Mouse (Mus musculus) myocyte (in vitro differentiated cells): ENCODE measurements around the gene Btbd2.

Source experiments
- E2F4 ChIP-seq: IDR thresholded peaks from one replicate; pipeline ENCODE4 v1.6.1; 2011; ENCODE audit warnings: mild to moderate bottlenecking, control low read depth, moderate library complexity; ENCODE audit not compliant: insufficient read depth
- MAX ChIP-seq: IDR thresholded peaks from one replicate; pipeline ENCODE4 v1.6.1; 2011; ENCODE audit warnings: low read depth, mild to moderate bottlenecking, control low read depth
- MYOD1 ChIP-seq, 3 experiments: IDR thresholded peaks; one replicate each; pipeline ENCODE4 v1.6.1; 2011; ENCODE audit warnings: control low read depth in 2 of 3, low read depth in 2 of 3, mild to moderate bottlenecking in 2 of 3, moderate library complexity in 1 of 3; ENCODE audit not compliant: insufficient read length in 2 of 3, control insufficient read depth in 1 of 3
- POLR2A ChIP-seq: IDR thresholded peaks from one replicate; pipeline ENCODE4 v1.6.1; 2011; ENCODE audit warnings: low read depth, mild to moderate bottlenecking, control low read depth, moderate library complexity; ENCODE audit not compliant: insufficient read length
- POLR2AphosphoS2 ChIP-seq: IDR thresholded peaks from one replicate; pipeline ENCODE4 v1.6.1; 2011; ENCODE audit warnings: low read depth, control low read depth; ENCODE audit not compliant: insufficient read length
- TCF12 ChIP-seq: IDR thresholded peaks from one replicate; pipeline ENCODE4 v1.6.1; 2011; ENCODE audit warnings: mild to moderate bottlenecking, control low read depth; ENCODE audit not compliant: poor library complexity, insufficient read depth, severe bottlenecking

- TF ChIP-seq POLR2A, result peak; percentile 69
- no peak for TF ChIP-seq E2F4
- no peak for TF ChIP-seq TCF12
- peak; percentile 76 for TF ChIP-seq POLR2AphosphoS2
- peak in 1 of 3 experiments; percentile 25 for TF ChIP-seq MYOD1 (IDR thresholded peaks at IDR 0.05; ENCODE audit: control insufficient read depth in 1 of 3, insufficient read length in 2 of 3, low read depth in 2 of 3)
- TF ChIP-seq MAX, result no peak
Observed at GRCm38 (mm10) chr10:80621940-80622660, 34.8 kb downstream of the Btbd2 start.
